Mouse (Mus musculus) neural tube, embryonic 11.5 days (tissue): ENCODE measurements around the gene Tnfrsf12a. TPM values are rescaled to one million over a fixed set of nuclear protein-coding genes. Genes with fewer than 3 reads are reported as not detected.

ENCODE experiments used
- ATAC-seq: fragments of 200-750 bp; cut with Nextera tagmentation; 2 replicates; pipeline ENCODE4 v1.8.0; 2017; ENCODE audit warnings: moderate number of reproducible peaks, mild to moderate bottlenecking, moderate TSS enrichment, moderate library complexity; ENCODE audit not compliant: insufficient read depth, low FRiP score, low TSS enrichment
- DNase-seq: peaks from one replicate; pipeline ENCODE4 v3.0.0-alpha.2; 2015; ENCODE audit warnings: low spot score
- H3K27ac ChIP-seq: fragments of 300-500 bp; sonication (generic); 2 replicates; pipeline ENCODE4 v1.5.1; 2014; ENCODE audit warnings: low read depth, mild to moderate bottlenecking, low read length
- H3K27me3 ChIP-seq: fragments of 300-500 bp; sonication (generic); 2 replicates; pipeline ENCODE4 v1.6.1; 2014; ENCODE audit warnings: mild to moderate bottlenecking, low read length, mixed read lengths; ENCODE audit not compliant: control insufficient read depth, insufficient read depth
- H3K36me3 ChIP-seq: fragments of 300-500 bp; sonication (generic); 2 replicates; pipeline ENCODE4 v1.6.1; 2014; ENCODE audit warnings: mild to moderate bottlenecking, low read length, moderate library complexity, mixed read lengths; ENCODE audit not compliant: control insufficient read depth, insufficient read depth
- H3K4me1 ChIP-seq: fragments of 300-500 bp; sonication (generic); 2 replicates; pipeline ENCODE4 v1.6.1; 2014; ENCODE audit warnings: low read length, mixed read lengths; ENCODE audit not compliant: control insufficient read depth, insufficient read depth
- H3K4me2 ChIP-seq: fragments of 300-500 bp; sonication (generic); 2 replicates; pipeline ENCODE4 v1.6.1; 2014; ENCODE audit warnings: low read depth, mild to moderate bottlenecking, moderate library complexity
- H3K4me3 ChIP-seq: fragments of 300-500 bp; sonication (generic); 2 replicates; pipeline ENCODE4 v1.5.1; 2014; ENCODE audit warnings: low read depth, low read length
- H3K9ac ChIP-seq: fragments of 300-500 bp; sonication (generic); 2 replicates; pipeline ENCODE4 v1.6.1; 2014; ENCODE audit warnings: mild to moderate bottlenecking, low read length
- H3K9me3 ChIP-seq: fragments of 300-500 bp; sonication (generic); 2 replicates; pipeline ENCODE4 v1.6.1; 2016; ENCODE audit warnings: low read length; ENCODE audit not compliant: control insufficient read depth
- WGBS: fragments of 180-500 bp; shearing (Covaris S2); extraction: QIAGEN DNeasy Blood & Tissue Kit; methylation state at CpG from one replicate; pipeline ENCODE4 v1.1.7; 2014; 5-methylcytosine and 5-hydroxymethylcytosine counted together
- polyA plus RNA-seq: library from polyadenylated mRNA; unstranded; fragments of >200 nt; fragmentation: Nextera tagmentation; extraction: Ambion mirVana; gene quantifications from 2 replicates; pipeline ENCODE4 v1.2.1, GENCODE M21; 2014

Gene Tnfrsf12a
- 2.3 and 3.6 TPM in 2 replicates for polyA plus RNA-seq

- under 1% methylated on average over 34 of the region's 34 CpGs for WGBS
- Histone ChIP-seq H3K4me1 (peaks cover 15% of the 10 kb centered on the region), H3K9ac (peak within 1 kb of the TSS; percentile 2), H3K27ac (no peak within 1 kb of the TSS), H3K36me3 (no peaks in the 10 kb centered on the region), H3K27me3 (peaks cover 58% of the 10 kb centered on the region), H3K4me3 (peak within 1 kb of the TSS; percentile 35), H3K9me3 (no peaks in the 10 kb centered on the region), H3K4me2 (peak within 1 kb of the TSS; percentile 71)
- ATAC-seq: peak; percentile 22; the same call in 1 of the 2 replicates
- DNase-seq: peak; percentile 91
These were observed at the start of gene Tnfrsf12a for GRCm38 (mm10) chr17:23677236-23677679. Gene Tnfrsf12a (minus strand): TSS chr17:23677468.

DNA sequence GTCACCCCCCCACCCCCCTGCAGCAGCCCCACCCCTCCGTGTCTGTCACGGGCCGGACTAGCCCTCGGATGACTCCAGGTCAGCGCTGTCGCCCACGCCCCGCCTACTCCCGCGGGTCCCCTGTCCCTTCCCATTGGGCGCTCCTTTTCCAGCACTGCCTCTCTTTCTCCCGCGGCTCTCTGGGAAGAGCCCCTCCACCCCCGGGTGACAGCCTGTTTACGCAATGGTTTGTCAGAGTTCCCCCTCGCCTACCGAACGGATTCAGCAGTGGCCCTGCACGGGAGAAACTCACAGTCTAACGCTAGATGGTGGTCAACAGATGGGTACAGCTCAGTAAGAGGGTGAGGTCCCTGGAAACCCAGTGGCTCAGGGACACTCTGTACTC is 49.5 kb upstream of the Tnfrsf12a start:
- Histone ChIP-seq H3K27ac (peak overlapping the region; percentile 50; the same call in 1 of the 2 replicates), H3K4me1 (peaks cover 2% of the 10 kb centered on the region; the same call in 1 of the 2 replicates), H3K9me3 (no peaks in the 10 kb centered on the region), H3K4me2 (peak overlapping the region; percentile 87), H3K4me3 (peak overlapping the region; percentile 65), H3K27me3 (no peaks in the 10 kb centered on the region), H3K36me3 (no peaks in the 10 kb centered on the region), H3K9ac (peak overlapping the region; percentile 75)
- WGBS: under 1% methylated on average over 20 of the region's 20 CpGs
- peak; percentile 78 for DNase-seq
- ATAC-seq: peak; percentile 87

DNA sequence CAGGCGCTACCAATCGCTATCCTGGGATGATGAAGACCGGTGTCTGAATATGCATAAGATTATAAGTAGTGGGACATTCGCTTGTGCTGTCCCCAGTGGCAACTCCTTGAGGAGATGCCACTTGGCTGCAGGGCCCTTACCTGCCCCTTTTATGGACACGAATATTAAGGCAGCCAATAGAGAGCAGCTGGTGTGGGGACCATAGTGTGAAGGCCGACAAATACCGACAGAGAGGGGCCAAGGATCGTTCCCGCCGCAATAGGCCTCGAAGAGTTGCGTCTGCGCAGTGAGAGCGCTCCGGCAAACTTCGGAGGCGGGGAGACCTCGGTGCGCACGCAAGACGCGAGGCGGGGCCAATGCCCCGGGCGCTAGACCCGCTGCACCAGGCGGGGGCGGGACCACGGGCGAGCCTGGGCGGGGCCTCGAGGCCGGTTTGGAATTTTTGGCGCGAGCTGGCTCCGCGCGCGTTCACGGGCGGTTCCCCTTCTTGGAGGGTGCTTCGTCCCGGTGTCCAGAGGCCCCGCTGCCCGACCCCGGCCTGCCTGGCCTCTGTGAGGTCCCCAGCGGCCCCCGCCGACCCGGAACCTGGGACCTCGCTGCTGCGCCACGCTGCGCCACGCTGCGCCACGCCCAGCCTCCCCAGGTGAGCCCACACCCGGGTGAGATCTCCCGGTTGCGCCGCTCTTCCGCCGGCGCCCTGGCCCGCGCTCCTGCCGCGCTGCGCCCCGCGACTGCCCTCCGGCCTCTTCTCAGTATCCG is 48.9 kb upstream of the Tnfrsf12a start, which contains the start of gene Pkmyt1:
TSS of gene Pkmyt1 (plus strand) at position 338 of the 759 bp plus-strand sequence.
- H3K9me3 ChIP-seq: no peaks in the 10 kb centered on the region
- H3K27me3 ChIP-seq: no peaks in the 10 kb centered on the region
- WGBS: 2% methylated on average over 42 of the region's 73 CpGs
- H3K4me3 ChIP-seq: peak within 1 kb of the TSS; percentile 65
- peak within 1 kb of the TSS; percentile 50; the same call in 1 of the 2 replicates for H3K27ac ChIP-seq
- DNase-seq (peak; percentile 98), ATAC-seq (peak; percentile 92)
- H3K4me2 ChIP-seq: peak within 1 kb of the TSS; percentile 87
- H3K36me3 ChIP-seq: no peaks in the 10 kb centered on the region
- peak within 1 kb of the TSS; percentile 75 for H3K9ac ChIP-seq
- peaks cover 2% of the 10 kb centered on the region; the same call in 1 of the 2 replicates for H3K4me1 ChIP-seq

DNA sequence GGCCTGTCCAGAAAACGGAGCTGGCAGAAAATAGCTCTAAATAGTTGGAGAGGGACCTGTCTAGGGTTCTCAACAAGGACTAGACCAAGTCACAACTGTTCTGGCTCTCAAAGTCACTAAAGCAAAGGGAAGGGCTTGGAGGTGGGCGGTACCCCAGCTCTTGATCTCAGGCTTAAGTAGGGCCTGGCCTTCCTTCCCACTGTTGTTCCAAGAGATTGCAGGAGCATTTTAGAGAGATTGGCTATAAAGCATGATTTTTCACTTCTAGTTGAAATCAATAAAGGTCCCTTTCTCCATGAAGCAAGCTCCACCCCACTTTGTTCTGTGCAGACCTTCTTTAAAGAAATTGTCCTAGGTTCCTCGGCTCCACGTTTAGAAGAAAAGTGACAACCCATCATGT is 48.2 kb upstream of the Tnfrsf12a start:
- Histone ChIP-seq H3K9ac (peak overlapping the region; percentile 50), H3K36me3 (no peaks in the 10 kb centered on the region), H3K27ac (no peak overlapping the region), H3K4me2 (peak overlapping the region; percentile 87), H3K4me3 (peak overlapping the region; percentile 65), H3K4me1 (peaks cover 2% of the 10 kb centered on the region; the same call in 1 of the 2 replicates), H3K9me3 (no peaks in the 10 kb centered on the region), H3K27me3 (no peaks in the 10 kb centered on the region)
- DNase-seq: no peak
- ATAC-seq: no peak
- WGBS: 70% methylated on average over 4 of the region's 4 CpGs

- Histone ChIP-seq H3K4me2 (no peak within 1 kb of the TSS), H3K4me3 (no peak within 1 kb of the TSS), H3K9me3 (no peaks in the 10 kb centered on the region), H3K36me3 (no peaks in the 10 kb centered on the region), H3K4me1 (peaks cover 2% of the 10 kb centered on the region; the same call in 1 of the 2 replicates), H3K27me3 (no peaks in the 10 kb centered on the region), H3K9ac (no peak within 1 kb of the TSS), H3K27ac (no peak within 1 kb of the TSS)
- 66% methylated on average over 7 of the region's 7 CpGs for WGBS
- ATAC-seq: no peak
- DNase-seq: no peak
These were observed 45.3 kb upstream of the Tnfrsf12a start, which contains the start of gene 1520401A03Rik for GRCm38 (mm10) chr17:23722376-23723125. Gene 1520401A03Rik (minus strand): TSS chr17:23722783.

GRCm38 (mm10) chr17:23721886-23722285 is 44.6 kb upstream of the Tnfrsf12a start:
- H3K27ac ChIP-seq: no peak overlapping the region
- ATAC-seq: no peak
- H3K4me1 ChIP-seq: peaks cover 2% of the 10 kb centered on the region; the same call in 1 of the 2 replicates
- no peaks in the 10 kb centered on the region for H3K27me3 ChIP-seq
- H3K4me3 ChIP-seq: no peak overlapping the region
- H3K9me3 ChIP-seq: no peaks in the 10 kb centered on the region
- no peaks in the 10 kb centered on the region for H3K36me3 ChIP-seq
- WGBS: 83% methylated on average over 2 of the region's 2 CpGs
- no peak overlapping the region for H3K9ac ChIP-seq
- DNase-seq: no peak
- H3K4me2 ChIP-seq: no peak overlapping the region

- no peaks in the 10 kb centered on the region for H3K27me3 ChIP-seq
- H3K9ac ChIP-seq: no peak overlapping the region
- no peak for DNase-seq
- no peak for ATAC-seq
- WGBS: 42% methylated on average over 1 of the region's 1 CpGs
- H3K9me3 ChIP-seq: no peaks in the 10 kb centered on the region
- no peaks in the 10 kb centered on the region for H3K36me3 ChIP-seq
- H3K27ac ChIP-seq: no peak overlapping the region
- no peaks in the 10 kb centered on the region for H3K4me1 ChIP-seq
- no peak overlapping the region for H3K4me2 ChIP-seq
- H3K4me3 ChIP-seq: no peak overlapping the region
These were observed 42.2 kb upstream of the Tnfrsf12a start for GRCm38 (mm10) chr17:23719455-23719854.

DNA sequence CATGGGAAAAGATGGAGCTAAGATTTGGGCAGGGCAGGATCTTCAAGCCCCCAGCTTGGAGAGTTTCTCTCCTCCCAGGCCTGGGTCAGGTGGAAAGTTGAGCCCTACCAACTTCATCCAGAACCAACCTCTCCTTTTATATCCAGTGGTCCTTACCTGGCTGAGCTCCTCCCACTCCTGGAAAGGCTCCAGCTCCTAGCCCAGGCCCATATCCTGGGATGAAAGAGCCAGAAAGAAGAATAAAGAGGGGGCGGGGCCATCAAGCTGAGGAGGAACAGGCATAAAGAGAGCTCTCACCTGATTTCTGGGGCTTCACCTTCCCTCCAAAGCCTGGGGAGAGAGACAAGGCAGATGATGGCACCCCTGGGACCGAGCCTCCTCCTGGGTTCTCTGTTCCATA is 39.7 kb upstream of the Tnfrsf12a start:
- 64% methylated on average over 2 of the region's 2 CpGs for WGBS
- ATAC-seq: no peak
- no peaks in the 10 kb centered on the region for H3K36me3 ChIP-seq
- no peaks in the 10 kb centered on the region for H3K27me3 ChIP-seq
- H3K4me2 ChIP-seq: no peak overlapping the region
- no peaks in the 10 kb centered on the region for H3K9me3 ChIP-seq
- no peak for DNase-seq
- H3K9ac ChIP-seq: no peak overlapping the region
- no peak overlapping the region for H3K27ac ChIP-seq
- H3K4me3 ChIP-seq: no peak overlapping the region
- H3K4me1 ChIP-seq: no peaks in the 10 kb centered on the region
